Mouse (Mus musculus) heart, adult 9 months (tissue): ENCODE measurements at regions not wholly inside any gene's neighbourhood (a gene's known extent, or its start where the extent isn't known, plus 50 kb on each side); places are given as distances from the start of the nearest gene placed in this dataset.

Experiments used
- DNase-seq, 2 experiments: peaks; one replicate each; pipeline ENCODE4 v3.0.0; 2022; ENCODE audit warnings: low spot score in 2 of 2

- no peak for DNase-seq
These were observed 108.6 kb upstream of the Peli1 start for GRCm38 (mm10) chr11:20982500-20982899.

- DNase-seq, result no peak
These were observed 105.9 kb upstream of the Peli1 start for GRCm38 (mm10) chr11:20985069-20985759.

- DNase-seq, result no peak
These were observed 105.3 kb upstream of the Peli1 start for GRCm38 (mm10) chr11:20985771-20986170.

- DNase-seq, result no peak
These were observed 103.8 kb upstream of the Peli1 start for GRCm38 (mm10) chr11:20987171-20987815.

GRCm38 (mm10) chr11:20987841-20988251 lies 103.2 kb upstream of the Peli1 start:
- DNase-seq, result no peak

GRCm38 (mm10) chr11:20988871-20989270 lies 102.2 kb upstream of the Peli1 start:
- no peak for DNase-seq

GRCm38 (mm10) chr11:20993580-20993979 lies 97.5 kb upstream of the Peli1 start:
- no peak for DNase-seq

- DNase-seq, result no peak
These were observed 89.7 kb upstream of the Peli1 start for GRCm38 (mm10) chr11:21001400-21001799.

- no peak for DNase-seq
These were observed 83.9 kb upstream of the Peli1 start for GRCm38 (mm10) chr11:21007222-21007621.

- DNase-seq, result no peak
These were observed 81.6 kb upstream of the Peli1 start for GRCm38 (mm10) chr11:21009505-21009904.

GRCm38 (mm10) chr11:21010867-21011266 lies 80.2 kb upstream of the Peli1 start:
- no peak for DNase-seq

GRCm38 (mm10) chr11:21014250-21014649 lies 76.8 kb upstream of the Peli1 start:
- peak in 1 of 2 experiments; percentile 32 for DNase-seq

GRCm38 (mm10) chr11:21015536-21015935 lies 75.6 kb upstream of the Peli1 start:
- DNase-seq, result peak in 1 of 2 experiments; percentile 51

GRCm38 (mm10) chr11:21016133-21016746 lies 74.9 kb upstream of the Peli1 start:
- no peak for DNase-seq

GRCm38 (mm10) chr11:21016791-21017329 lies 74.2 kb upstream of the Peli1 start:
- DNase-seq, result no peak

- no peak for DNase-seq
These were observed 71.3 kb upstream of the Peli1 start for GRCm38 (mm10) chr11:21019829-21020228.

- DNase-seq, result no peak
These were observed 67.0 kb upstream of the Peli1 start for GRCm38 (mm10) chr11:21024111-21024510.

- no peak for DNase-seq
These were observed 66.6 kb upstream of the Peli1 start for GRCm38 (mm10) chr11:21024521-21024920.

GRCm38 (mm10) chr11:21027299-21027698 lies 63.8 kb upstream of the Peli1 start:
- DNase-seq, result no peak

GRCm38 (mm10) chr11:21030362-21030761 lies 60.7 kb upstream of the Peli1 start:
- no peak for DNase-seq

GRCm38 (mm10) chr11:21031816-21032215 lies 59.3 kb upstream of the Peli1 start:
- no peak for DNase-seq

- no peak for DNase-seq
These were observed 57.8 kb upstream of the Peli1 start for GRCm38 (mm10) chr11:21033234-21033822.
